Mouse (Mus musculus): Measurements from ENCODE around the gene Ubap2l. TPM values are rescaled to one million over a fixed set of nuclear protein-coding genes. Genes with fewer than 3 reads are reported as not detected.

Gene Ubap2l
- polyA plus RNA-seq, 1 experiment from 2014 or later = 64.4 TPM

DNA sequence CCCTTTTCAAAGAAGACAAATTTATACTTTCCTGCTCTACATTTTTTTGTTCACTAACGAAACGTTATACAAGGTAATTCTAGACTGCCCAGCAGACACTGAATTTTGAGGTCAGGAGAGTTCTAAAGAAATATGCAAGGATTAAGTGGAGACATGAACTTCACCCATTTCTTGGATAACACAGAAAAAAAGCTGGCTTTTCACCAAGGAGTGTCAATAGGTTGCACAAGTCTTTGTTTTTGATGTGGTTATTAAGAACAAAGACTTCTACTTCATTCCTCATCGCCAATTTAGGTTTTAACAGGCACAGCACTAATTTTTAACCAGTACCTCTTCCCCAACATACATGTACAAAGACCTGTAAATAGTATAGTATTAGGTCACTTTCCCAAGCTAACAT lies 2.7 kb downstream of the Ubap2l start:
- no peak for ATAC-seq (ENCODE audit: low read depth)
- Histone ChIP-seq H3K27me3 (ENCODE audit: control insufficient read depth, insufficient read depth, low read depth, low read length) (no peaks in the 10 kb centered on the region), H3K9me3 (replicated peaks; ENCODE audit: control insufficient read depth, low read length) (no peaks in the 10 kb centered on the region), H3K4me1 (ENCODE audit: control insufficient read depth, low read depth, low read length) (peaks cover 14% of the 10 kb centered on the region), H3K27ac (ENCODE audit: low read length) (no peak overlapping the region), H3K4me2 (ENCODE audit: low read depth, low read length) (no peak overlapping the region), H3K36me3 (ENCODE audit: control insufficient read depth, insufficient read depth) (peaks cover 6% of the 10 kb centered on the region), H3K9ac (ENCODE audit: low read depth, low read length) (no peak overlapping the region), H3K4me3 (ENCODE audit: low read depth, low read length) (no peak overlapping the region)
- WGBS (ENCODE audit: insufficient replicate concordance) = 71% methylated on average over 3 of the region's 3 CpGs

DNA sequence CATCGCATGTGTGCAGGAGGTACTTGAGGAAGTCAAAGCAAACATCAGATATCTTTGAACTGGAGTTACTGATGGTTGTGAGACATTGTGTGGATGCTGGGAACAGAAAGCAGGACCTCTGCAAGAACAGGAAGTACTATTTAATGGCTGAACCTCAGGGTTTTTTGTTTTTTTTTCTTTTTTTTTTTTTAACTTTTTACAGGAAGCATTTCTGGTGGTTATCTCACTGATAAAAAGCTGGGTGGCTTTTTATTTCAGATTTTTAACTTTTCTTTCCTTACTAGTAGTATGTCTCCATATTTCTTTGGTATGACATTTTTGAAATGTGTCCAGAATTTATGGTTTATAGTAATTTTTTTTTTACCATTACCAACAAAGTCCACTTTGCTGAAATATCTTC lies 16.2 kb downstream of the Ubap2l start:
- 84% methylated on average over 1 of the region's 1 CpGs for WGBS (ENCODE audit: insufficient replicate concordance)

DNA sequence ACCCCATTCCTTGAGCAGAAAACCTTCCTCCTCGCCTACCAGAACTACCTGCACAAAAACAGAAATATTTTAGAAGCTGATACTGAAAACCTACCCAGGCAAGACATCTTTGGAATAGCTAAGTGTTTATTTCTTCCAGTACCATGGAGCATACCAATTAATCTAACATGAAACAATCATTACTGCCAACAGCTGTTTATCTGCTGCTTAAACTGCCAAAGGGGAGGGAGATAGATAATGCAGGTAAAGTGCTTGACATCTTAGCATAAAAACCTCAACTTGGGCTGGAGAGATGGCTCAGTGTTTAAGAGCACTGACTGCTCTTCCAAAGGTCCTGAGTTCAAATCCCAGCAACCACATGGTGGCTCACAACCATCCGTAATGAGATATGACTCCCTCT lies 17.8 kb downstream of the Ubap2l start:
- Histone ChIP-seq H3K27ac (ENCODE audit: low read length) (no peak overlapping the region), H3K36me3 (ENCODE audit: control insufficient read depth, insufficient read depth) (peaks cover 49% of the 10 kb centered on the region), H3K4me3 (ENCODE audit: low read depth, low read length) (no peak overlapping the region), H3K4me1 (ENCODE audit: control insufficient read depth, low read depth, low read length) (no peaks in the 10 kb centered on the region), H3K9me3 (replicated peaks; ENCODE audit: control insufficient read depth, low read length) (no peaks in the 10 kb centered on the region), H3K27me3 (ENCODE audit: control insufficient read depth, insufficient read depth, low read depth, low read length) (no peaks in the 10 kb centered on the region), H3K9ac (ENCODE audit: low read depth, low read length) (no peak overlapping the region), H3K4me2 (ENCODE audit: low read depth, low read length) (no peak overlapping the region)
- WGBS (ENCODE audit: insufficient replicate concordance) = 78% methylated on average over 2 of the region's 2 CpGs
- no peak for ATAC-seq (ENCODE audit: low read depth)

More for the DNA sequence above, 16.2 kb downstream of the Ubap2l start:
- H3K27me3 ChIP-seq (ENCODE audit: control insufficient read depth, insufficient read depth, low read depth, low read length) = no peaks in the 10 kb centered on the region
- no peak for ATAC-seq (ENCODE audit: low read depth)
- no peak overlapping the region for H3K4me3 ChIP-seq (ENCODE audit: low read depth, low read length)
- no peak overlapping the region for H3K4me2 ChIP-seq (ENCODE audit: low read depth, low read length)
- H3K36me3 ChIP-seq (ENCODE audit: control insufficient read depth, insufficient read depth) = peaks cover 46% of the 10 kb centered on the region
- no peak overlapping the region for H3K9ac ChIP-seq (ENCODE audit: low read depth, low read length)
- no peaks in the 10 kb centered on the region for H3K4me1 ChIP-seq (ENCODE audit: control insufficient read depth, low read depth, low read length)
- H3K27ac ChIP-seq (ENCODE audit: low read length) = no peak overlapping the region
- H3K9me3 ChIP-seq (replicated peaks; ENCODE audit: control insufficient read depth, low read length) = no peaks in the 10 kb centered on the region

- whole genome bisulfite sequencing (ENCODE audit: insufficient replicate concordance) = 69% methylated on average over 4 of the region's 4 CpGs
- H3K27ac ChIP-seq (ENCODE audit: low read length) = no peak overlapping the region
- no peaks in the 10 kb centered on the region for H3K4me1 ChIP-seq (ENCODE audit: control insufficient read depth, low read depth, low read length)
- no peak overlapping the region for H3K4me2 ChIP-seq (ENCODE audit: low read depth, low read length)
- ATAC-seq (ENCODE audit: low read depth) = no peak
- no peak overlapping the region for H3K4me3 ChIP-seq (ENCODE audit: low read depth, low read length)
- H3K9me3 ChIP-seq (replicated peaks; ENCODE audit: control insufficient read depth, low read length) = no peaks in the 10 kb centered on the region
- no peak overlapping the region for H3K9ac ChIP-seq (ENCODE audit: low read depth, low read length)
- H3K27me3 ChIP-seq (ENCODE audit: control insufficient read depth, insufficient read depth, low read depth, low read length) = no peaks in the 10 kb centered on the region
- H3K36me3 ChIP-seq (ENCODE audit: control insufficient read depth, insufficient read depth) = peaks cover 74% of the 10 kb centered on the region
Measured at GRCm38 (mm10) chr3:90016626-90017025, 35.8 kb downstream of the Ubap2l start.

DNA sequence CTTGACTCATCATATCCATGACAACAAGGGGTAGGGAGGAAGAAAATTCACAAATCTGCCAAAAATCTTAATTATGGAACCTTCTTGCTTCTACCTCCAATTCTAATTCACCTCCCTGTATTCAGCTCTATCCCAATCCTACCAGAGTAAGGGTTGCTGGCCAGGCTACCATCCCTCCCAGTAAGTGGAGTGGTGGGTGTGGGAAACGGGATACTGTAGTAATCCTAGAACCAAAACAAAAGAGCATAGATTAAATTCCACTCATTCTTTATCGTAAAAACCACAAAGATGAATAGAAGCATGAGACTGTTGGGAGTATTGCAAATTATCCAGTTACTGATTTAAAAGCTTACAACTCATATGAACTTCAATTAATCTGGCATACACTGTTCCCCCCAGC lies 42.1 kb downstream of the Ubap2l start:
- Histone ChIP-seq H3K4me1 (ENCODE audit: control insufficient read depth, low read depth, low read length) (no peaks in the 10 kb centered on the region), H3K4me2 (ENCODE audit: low read depth, low read length) (no peak overlapping the region), H3K36me3 (ENCODE audit: control insufficient read depth, insufficient read depth) (peaks cover 73% of the 10 kb centered on the region), H3K4me3 (ENCODE audit: low read depth, low read length) (no peak overlapping the region), H3K27me3 (ENCODE audit: control insufficient read depth, insufficient read depth, low read depth, low read length) (no peaks in the 10 kb centered on the region), H3K9me3 (replicated peaks; ENCODE audit: control insufficient read depth, low read length) (no peaks in the 10 kb centered on the region), H3K27ac (ENCODE audit: low read length) (no peak overlapping the region), H3K9ac (ENCODE audit: low read depth, low read length) (no peak overlapping the region)
- ATAC-seq (ENCODE audit: low read depth) = no peak
- 79% methylated on average over 2 of the region's 2 CpGs for WGBS (ENCODE audit: insufficient replicate concordance)

DNA sequence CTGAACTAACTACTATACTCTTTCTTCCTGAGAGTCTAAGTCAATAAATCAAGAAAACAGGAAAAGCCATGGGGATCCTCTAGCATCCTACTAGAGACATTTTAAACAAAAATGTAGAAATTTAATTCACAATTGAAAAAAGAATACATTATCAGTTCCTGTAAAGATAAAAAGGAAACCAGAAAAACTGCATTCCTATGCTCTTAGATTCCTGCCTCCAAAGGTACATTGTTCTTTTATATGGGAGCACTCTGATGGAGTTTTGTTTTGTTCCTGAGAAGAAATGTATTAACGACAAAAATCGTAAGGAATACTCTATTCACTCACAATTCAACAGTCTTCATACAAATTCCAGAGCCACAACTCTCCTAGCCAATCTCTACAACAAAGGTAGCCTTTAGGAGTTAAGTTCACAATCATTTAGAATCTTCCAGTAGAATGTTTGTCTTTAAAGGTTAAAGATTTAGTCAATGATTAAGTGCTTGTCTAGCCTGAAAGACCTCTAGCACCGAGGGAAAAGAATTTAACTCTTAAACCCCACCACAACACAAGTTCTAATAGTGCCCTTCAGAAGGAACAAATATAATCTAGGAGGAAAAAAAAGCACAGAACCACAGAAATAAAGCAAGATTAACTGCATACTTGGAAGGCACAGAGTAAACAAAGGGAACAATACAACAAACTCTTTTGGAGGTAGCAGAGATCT lies 48.2 kb downstream of the Ubap2l start:
- peaks cover 4% of the 10 kb centered on the region for H3K4me1 ChIP-seq (ENCODE audit: control insufficient read depth, low read depth, low read length)
- H3K9ac ChIP-seq (ENCODE audit: low read depth, low read length) = no peak overlapping the region
- peak; percentile 45 for ATAC-seq (ENCODE audit: low read depth)
- H3K4me2 ChIP-seq (ENCODE audit: low read depth, low read length) = no peak overlapping the region
- no peak overlapping the region for H3K27ac ChIP-seq (ENCODE audit: low read length)
- H3K4me3 ChIP-seq (ENCODE audit: low read depth, low read length) = no peak overlapping the region
- WGBS (ENCODE audit: insufficient replicate concordance) = 63% methylated on average over 3 of the region's 3 CpGs
- H3K27me3 ChIP-seq (ENCODE audit: control insufficient read depth, insufficient read depth, low read depth, low read length) = no peaks in the 10 kb centered on the region
- no peaks in the 10 kb centered on the region for H3K9me3 ChIP-seq (replicated peaks; ENCODE audit: control insufficient read depth, low read length)
- H3K36me3 ChIP-seq (ENCODE audit: control insufficient read depth, insufficient read depth) = peaks cover 48% of the 10 kb centered on the region

- Histone ChIP-seq H3K4me3 (ENCODE audit: low read depth, low read length) (no peak overlapping the region), H3K9ac (ENCODE audit: low read depth, low read length) (no peak overlapping the region), H3K27ac (ENCODE audit: low read length) (peak overlapping the region; percentile 48; the same call in 1 of the 2 replicates), H3K4me1 (ENCODE audit: control insufficient read depth, low read depth, low read length) (peaks cover 11% of the 10 kb centered on the region), H3K9me3 (replicated peaks; ENCODE audit: control insufficient read depth, low read length) (no peaks in the 10 kb centered on the region), H3K27me3 (ENCODE audit: control insufficient read depth, insufficient read depth, low read depth, low read length) (no peaks in the 10 kb centered on the region), H3K36me3 (ENCODE audit: control insufficient read depth, insufficient read depth) (peaks cover 22% of the 10 kb centered on the region), H3K4me2 (ENCODE audit: low read depth, low read length) (no peak overlapping the region)
- WGBS (ENCODE audit: insufficient replicate concordance) = 68% methylated on average over 4 of the region's 4 CpGs
- ATAC-seq (ENCODE audit: low read depth) = no peak
Measured at GRCm38 (mm10) chr3:89999830-90000229, 52.6 kb downstream of the Ubap2l start.

GRCm38 (mm10) chr3:89999090-89999489 lies 53.3 kb downstream of the Ubap2l start:
- H3K4me3 ChIP-seq (ENCODE audit: low read depth, low read length) = peak overlapping the region; percentile 72
- H3K4me1 ChIP-seq (ENCODE audit: control insufficient read depth, low read depth, low read length) = peaks cover 11% of the 10 kb centered on the region
- peak overlapping the region; percentile 48 for H3K27ac ChIP-seq (ENCODE audit: low read length)
- no peaks in the 10 kb centered on the region for H3K27me3 ChIP-seq (ENCODE audit: control insufficient read depth, insufficient read depth, low read depth, low read length)
- WGBS (ENCODE audit: insufficient replicate concordance) = 32% methylated on average over 8 of the region's 8 CpGs
- H3K9me3 ChIP-seq (replicated peaks; ENCODE audit: control insufficient read depth, low read length) = no peaks in the 10 kb centered on the region
- peak overlapping the region; percentile 65 for H3K9ac ChIP-seq (ENCODE audit: low read depth, low read length)
- no peak; the same call in 1 of the 2 replicates for ATAC-seq (ENCODE audit: low read depth)
- H3K4me2 ChIP-seq (ENCODE audit: low read depth, low read length) = peak overlapping the region; percentile 74
- H3K36me3 ChIP-seq (ENCODE audit: control insufficient read depth, insufficient read depth) = peaks cover 22% of the 10 kb centered on the region

DNA sequence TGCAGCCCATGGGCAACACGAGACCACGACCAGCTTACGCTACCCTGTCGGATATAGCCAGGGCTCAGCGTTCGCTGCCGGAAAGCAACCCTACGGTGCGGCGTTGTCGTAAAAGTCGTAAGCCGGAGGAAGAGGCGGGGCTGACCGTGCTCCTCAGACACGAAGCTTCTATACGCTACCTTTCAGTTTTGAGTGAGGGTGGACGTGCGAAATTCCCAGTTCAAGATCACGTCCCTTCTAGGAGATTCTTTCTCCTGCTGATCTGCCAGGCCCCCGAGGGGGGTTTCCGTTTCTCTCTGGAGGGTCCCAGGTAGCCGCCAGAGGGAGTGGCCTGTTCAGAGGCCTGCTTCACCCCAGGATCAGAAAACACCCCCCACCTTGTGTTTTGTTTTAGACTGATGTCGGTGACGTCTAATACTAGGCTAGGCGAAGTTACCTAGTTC lies 53.8 kb downstream of the Ubap2l start, which contains the start of gene Hax1:
Gene Hax1, minus strand, starts transcription at position 169 of the 443 bp plus-strand sequence.
- under 1% methylated on average over 26 of the region's 26 CpGs for WGBS (ENCODE audit: insufficient replicate concordance)
- ATAC-seq (ENCODE audit: low read depth) = peak; percentile 94
- Histone ChIP-seq H3K4me2 (ENCODE audit: low read depth, low read length) (peak within 1 kb of the TSS; percentile 85), H3K4me1 (ENCODE audit: control insufficient read depth, low read depth, low read length) (peaks cover 11% of the 10 kb centered on the region), H3K36me3 (ENCODE audit: control insufficient read depth, insufficient read depth) (peaks cover 22% of the 10 kb centered on the region), H3K4me3 (ENCODE audit: low read depth, low read length) (peak within 1 kb of the TSS; percentile 72), H3K9me3 (replicated peaks; ENCODE audit: control insufficient read depth, low read length) (no peaks in the 10 kb centered on the region), H3K27ac (ENCODE audit: low read length) (peak within 1 kb of the TSS; percentile 48), H3K27me3 (ENCODE audit: control insufficient read depth, insufficient read depth, low read depth, low read length) (no peaks in the 10 kb centered on the region), H3K9ac (ENCODE audit: low read depth, low read length) (peak within 1 kb of the TSS; percentile 65)

Data from liver, embryonic 16.5 days (tissue).